Mouse (Mus musculus) hindbrain, embryonic 13.5 days (tissue): ENCODE results near the gene Sycn. TPM values are rescaled to one million over a fixed set of nuclear protein-coding genes. Genes with fewer than 3 reads are reported as not detected.
A peak's percentile ranks its signal among the peaks of the same experiment; 100 is the strongest.
"Not testable (repeated sequence)": the region's sequence is repeated elsewhere in the genome, so short reads cannot be mapped to it uniquely, and the experiment has no call there.

Source experiments
- ATAC-seq: fragments of 200-750 bp; cut with Nextera tagmentation; 2 replicates; pipeline ENCODE4 v1.8.0; 2017; ENCODE audit warnings: moderate TSS enrichment; ENCODE audit not compliant: low FRiP score
- H3K27ac ChIP-seq: fragments of 300-500 bp; sonication (generic); 2 replicates; pipeline ENCODE4 v1.5.1; 2015; ENCODE audit warnings: inconsistent platforms, mild to moderate bottlenecking, moderate library complexity
- H3K27me3 ChIP-seq: fragments of 300-500 bp; sonication (generic); 2 replicates; pipeline ENCODE4 v1.6.1; 2015; ENCODE audit warnings: mild to moderate bottlenecking, inconsistent platforms
- H3K36me3 ChIP-seq: fragments of 300-500 bp; sonication (generic); 2 replicates; pipeline ENCODE4 v1.6.1; 2015; ENCODE audit warnings: mild to moderate bottlenecking, inconsistent platforms
- H3K4me1 ChIP-seq: fragments of 300-500 bp; sonication (generic); replicated peaks from 2 replicates; pipeline ENCODE4 v1.6.1; 2015; ENCODE audit warnings: inconsistent platforms
- H3K4me2 ChIP-seq: fragments of 300-500 bp; sonication (generic); 2 replicates; pipeline ENCODE4 v1.6.1; 2015; ENCODE audit warnings: inconsistent platforms, mild to moderate bottlenecking, moderate library complexity
- H3K4me3 ChIP-seq: fragments of 300-500 bp; sonication (generic); 2 replicates; pipeline ENCODE4 v1.5.1; 2015; ENCODE audit warnings: mild to moderate bottlenecking, inconsistent platforms
- H3K9ac ChIP-seq: fragments of 300-500 bp; sonication (generic); 2 replicates; pipeline ENCODE4 v1.6.1; 2015; ENCODE audit warnings: mild to moderate bottlenecking, inconsistent platforms
- H3K9me3 ChIP-seq: fragments of 300-500 bp; sonication (generic); 2 replicates; pipeline ENCODE4 v1.6.1; 2016; ENCODE audit warnings: inconsistent platforms
- WGBS: fragments of 180-500 bp; shearing (Covaris S2); methylation state at CpG from one replicate; pipeline ENCODE4 v1.1.7; 2015; 5-methylcytosine and 5-hydroxymethylcytosine counted together
- polyA plus RNA-seq: library from polyadenylated mRNA; unstranded; fragments of >200 nt; fragmentation: Nextera tagmentation; extraction: Ambion mirVana; gene quantifications from 2 replicates; pipeline ENCODE4 v1.2.1, GENCODE M21; 2015

Gene Sycn
- polyA plus RNA-seq, result not detected in 2 replicates

- WGBS, result 84% methylated on average over 4 of the region's 4 CpGs
- no peak within 1 kb of the TSS for H3K4me3 ChIP-seq
- no peak within 1 kb of the TSS for H3K27ac ChIP-seq
- no peaks in the 10 kb centered on the region for H3K36me3 ChIP-seq
- no peak for ATAC-seq
- peaks cover 11% of the 10 kb centered on the region for H3K4me1 ChIP-seq
- H3K9ac ChIP-seq, result no peak within 1 kb of the TSS
- H3K9me3 ChIP-seq, result no peaks in the 10 kb centered on the region
- H3K4me2 ChIP-seq, result no peak within 1 kb of the TSS
- peaks cover 24% of the 10 kb centered on the region for H3K27me3 ChIP-seq
These were observed at the start of gene Sycn for GRCm38 (mm10) chr7:28540526-28540925. Gene Sycn, plus strand, starts transcription at chr7:28540885.

- Histone ChIP-seq H3K4me1 (peaks cover 8% of the 10 kb centered on the region), H3K4me2 (0 out of 2 replicates have a peak overlapping the region, but pooled peaks have one; percentile 6), H3K36me3 (no peaks in the 10 kb centered on the region), H3K4me3 (no peak overlapping the region), H3K27me3 (peaks cover 26% of the 10 kb centered on the region; the same call in 1 of the 2 replicates), H3K9me3 (no peaks in the 10 kb centered on the region), H3K9ac (no peak overlapping the region), H3K27ac (no peak overlapping the region)
- no peak for ATAC-seq
- 34% methylated on average over 13 of the region's 14 CpGs for WGBS
These were observed 49.8 kb upstream of the Sycn start for GRCm38 (mm10) chr7:28490903-28491302.

GRCm38 (mm10) chr7:28492310-28492709, 48.4 kb upstream of the Sycn start:
- H3K4me1 ChIP-seq, result peaks cover 8% of the 10 kb centered on the region
- H3K9ac ChIP-seq, result no peak overlapping the region
- no peaks in the 10 kb centered on the region for H3K9me3 ChIP-seq
- H3K27me3 ChIP-seq, result peaks cover 18% of the 10 kb centered on the region; the same call in 1 of the 2 replicates
- no peak overlapping the region for H3K27ac ChIP-seq
- H3K4me3 ChIP-seq, result no peak overlapping the region
- WGBS, result 89% methylated on average over 8 of the region's 8 CpGs
- H3K4me2 ChIP-seq, result no peak overlapping the region
- no peaks in the 10 kb centered on the region for H3K36me3 ChIP-seq
- ATAC-seq, result no peak

GRCm38 (mm10) chr7:28495426-28495825, 45.3 kb upstream of the Sycn start:
- Histone ChIP-seq H3K36me3 (no peaks in the 10 kb centered on the region), H3K4me2 (no peak overlapping the region), H3K9ac (no peak overlapping the region), H3K4me3 (no peak overlapping the region), H3K27ac (no peak overlapping the region), H3K9me3 (no peaks in the 10 kb centered on the region), H3K4me1 (no peaks in the 10 kb centered on the region; the same call in 1 of the 2 replicates), H3K27me3 (no peaks in the 10 kb centered on the region)
- no peak for ATAC-seq
- WGBS, result 67% methylated on average over 11 of the region's 11 CpGs

GRCm38 (mm10) chr7:28505585-28505984, 35.1 kb upstream of the Sycn start:
- H3K4me1 ChIP-seq, result no peaks in the 10 kb centered on the region
- no peak overlapping the region for H3K4me3 ChIP-seq
- no peaks in the 10 kb centered on the region for H3K36me3 ChIP-seq
- no peak overlapping the region for H3K4me2 ChIP-seq
- H3K27ac ChIP-seq, result no peak overlapping the region
- 0 out of 2 replicates have a peak, but pooled peaks cover 7% of the 10 kb centered on the region for H3K27me3 ChIP-seq
- 0 out of 2 replicates have a peak, but pooled peaks cover 5% of the 10 kb centered on the region for H3K9me3 ChIP-seq
- no peak for ATAC-seq
- H3K9ac ChIP-seq, result no peak overlapping the region
- 8% methylated on average over 5 of the region's 5 CpGs for WGBS

GRCm38 (mm10) chr7:28509121-28509520, 31.6 kb upstream of the Sycn start:
- H3K27me3 ChIP-seq, H3K4me1 ChIP-seq, H3K9me3 ChIP-seq, H3K9ac ChIP-seq, H3K4me3 ChIP-seq, H3K27ac ChIP-seq, H3K36me3 ChIP-seq, H3K4me2 ChIP-seq, ATAC-seq: not testable (repeated sequence)
- 67% methylated on average over 2 of the region's 2 CpGs for WGBS

- not testable (repeated sequence) for H3K27me3 ChIP-seq, H3K36me3 ChIP-seq, H3K4me3 ChIP-seq, H3K9me3 ChIP-seq, H3K4me2 ChIP-seq, H3K27ac ChIP-seq, H3K4me1 ChIP-seq, H3K9ac ChIP-seq, ATAC-seq
- 62% methylated on average over 8 of the region's 8 CpGs for WGBS
These were observed 30.2 kb upstream of the Sycn start, which contains the start of gene Ifnl2 for GRCm38 (mm10) chr7:28510405-28510974. Gene Ifnl2, minus strand, starts transcription at chr7:28510455.

- Histone ChIP-seq H3K9me3 (no peaks in the 10 kb centered on the region), H3K27me3 (0 out of 2 replicates have a peak, but pooled peaks cover 5% of the 10 kb centered on the region), H3K4me2 (no peak overlapping the region), H3K4me3 (no peak overlapping the region), H3K27ac (no peak overlapping the region), H3K4me1 (no peaks in the 10 kb centered on the region), H3K36me3 (no peaks in the 10 kb centered on the region), H3K9ac (no peak overlapping the region)
- WGBS, result 73% methylated on average over 8 of the region's 8 CpGs
- no peak for ATAC-seq
These were observed 29.2 kb upstream of the Sycn start for GRCm38 (mm10) chr7:28511441-28511840.

- H3K9me3 ChIP-seq, ATAC-seq: not testable (repeated sequence)
- WGBS, result 87% methylated on average over 5 of the region's 6 CpGs
These were observed 18.1 kb upstream of the Sycn start, which contains the start of gene Ifnl3 for GRCm38 (mm10) chr7:28522536-28522935. Gene Ifnl3, plus strand, starts transcription at chr7:28522836.

GRCm38 (mm10) chr7:28527922-28528719, 12.6 kb upstream of the Sycn start:
- H3K9ac ChIP-seq, result no peak overlapping the region
- no peak overlapping the region for H3K4me3 ChIP-seq
- 8% methylated on average over 19 of the region's 19 CpGs for WGBS
- H3K9me3 ChIP-seq, result no peaks in the 10 kb centered on the region
- no peaks in the 10 kb centered on the region for H3K4me1 ChIP-seq
- no peaks in the 10 kb centered on the region for H3K36me3 ChIP-seq
- ATAC-seq, result no peak
- H3K4me2 ChIP-seq, result no peak overlapping the region
- H3K27ac ChIP-seq, result no peak overlapping the region
- no peaks in the 10 kb centered on the region for H3K27me3 ChIP-seq

More at GRCm38 (mm10) chr7:28522536-28522935, 18.1 kb upstream of the Sycn start, which contains the start of gene Ifnl3:
- not testable (repeated sequence) for H3K27me3 ChIP-seq, H3K36me3 ChIP-seq, H3K27ac ChIP-seq, H3K4me2 ChIP-seq, H3K4me3 ChIP-seq, H3K9ac ChIP-seq, H3K4me1 ChIP-seq

GRCm38 (mm10) chr7:28532005-28532404, 8.7 kb upstream of the Sycn start:
- H3K9me3 ChIP-seq, result no peaks in the 10 kb centered on the region
- no peaks in the 10 kb centered on the region for H3K27me3 ChIP-seq
- no peaks in the 10 kb centered on the region for H3K36me3 ChIP-seq
- no peak overlapping the region for H3K4me3 ChIP-seq
- WGBS, result 69% methylated on average over 8 of the region's 8 CpGs
- H3K9ac ChIP-seq, result no peak overlapping the region
- H3K4me2 ChIP-seq, result no peak overlapping the region
- no peak overlapping the region for H3K27ac ChIP-seq
- no peaks in the 10 kb centered on the region for H3K4me1 ChIP-seq
- ATAC-seq, result no peak

GRCm38 (mm10) chr7:28538886-28539285, 1.8 kb upstream of the Sycn start:
- H3K4me2 ChIP-seq, H3K4me1 ChIP-seq, H3K4me3 ChIP-seq, H3K9ac ChIP-seq, H3K36me3 ChIP-seq, H3K9me3 ChIP-seq, ATAC-seq, H3K27me3 ChIP-seq, H3K27ac ChIP-seq: not testable (repeated sequence)
- WGBS, result 95% methylated on average over 6 of the region's 6 CpGs
